Mouse (Mus musculus) lung, postnatal 0 days (tissue): ENCODE data around the gene Spata25.

Source experiments
- CTCF ChIP-seq: IDR thresholded peaks from 2 replicates; pipeline ENCODE4 v1.5.1; 2016; ENCODE audit warnings: antibody characterized with exemption, mild to moderate bottlenecking
- EP300 ChIP-seq: IDR thresholded peaks from 2 replicates; pipeline ENCODE4 v1.6.1; 2016; ENCODE audit warnings: antibody characterized with exemption, mild to moderate bottlenecking, control low read depth

DNA sequence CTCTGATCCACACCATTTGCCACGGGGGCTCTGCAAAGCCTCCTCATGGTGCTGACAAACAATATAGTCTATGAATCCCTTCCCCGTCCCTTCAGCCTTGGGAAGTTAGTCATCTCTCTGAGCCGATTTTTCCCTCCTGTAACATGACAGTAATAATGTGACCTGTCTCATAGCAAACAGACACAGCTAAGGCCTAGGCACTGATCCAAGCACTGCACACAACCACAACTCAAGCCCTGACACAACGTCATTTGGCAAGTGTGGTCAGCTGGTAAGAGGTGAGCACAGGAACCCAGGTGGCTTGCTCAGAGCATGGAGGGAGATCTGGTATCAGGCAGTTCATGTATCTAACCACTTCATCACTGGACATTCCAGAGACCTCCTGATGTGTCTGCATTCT, 32.5 kb downstream of the Spata25 start:
- TF ChIP-seq EP300 (no peak), CTCF (no peak)
